Mouse (Mus musculus): ENCODE measurements around the gene Ddx17. TPM values are rescaled to one million over a fixed set of nuclear protein-coding genes. Genes with fewer than 3 reads are reported as not detected.

The Ddx17 gene
- polyA plus RNA-seq, 1 experiment from 2014 or later: 92.4 TPM

DNA sequence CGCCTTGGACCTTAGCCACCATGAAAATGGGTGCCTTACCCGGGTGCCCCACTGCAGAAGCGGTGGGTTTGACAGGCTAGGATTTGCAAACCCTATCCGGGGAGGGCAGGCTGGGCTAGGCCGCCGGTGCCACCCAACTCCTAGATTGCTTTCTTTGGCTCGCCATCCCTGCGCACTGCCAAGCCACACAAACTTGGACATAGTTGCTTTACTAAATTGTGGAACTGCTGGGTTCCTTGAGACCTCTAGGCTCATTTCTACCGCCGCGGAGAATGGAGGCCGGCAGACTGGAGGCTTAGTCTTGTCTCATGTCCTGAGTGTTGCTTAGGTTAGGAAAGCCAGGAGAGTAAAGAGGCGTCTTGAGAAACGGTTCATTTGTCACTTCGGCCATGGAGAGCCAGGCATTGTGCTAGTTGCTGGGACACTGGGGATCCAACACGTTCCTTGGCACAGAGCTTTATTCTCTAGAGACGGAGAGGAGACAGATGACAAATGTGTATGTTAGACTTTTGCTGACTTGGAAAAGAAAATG is 814 bp upstream of the Ddx17 start:
- Histone ChIP-seq H3K36me3 (replicated peaks; ENCODE audit: control insufficient read depth, insufficient read depth) (peaks cover 22% of the 10 kb centered on the region), H3K4me2 (replicated peaks) (peak overlapping the region; percentile 55), H3K9ac (peak overlapping the region; percentile 65), H3K27me3 (ENCODE audit: control insufficient read depth, insufficient read depth, low read length) (no peaks in the 10 kb centered on the region), H3K27ac (peak overlapping the region; percentile 99), H3K4me1 (replicated peaks; ENCODE audit: control insufficient read depth, insufficient read depth, low read length) (peaks cover 23% of the 10 kb centered on the region), H3K9me3 (ENCODE audit: control insufficient read depth, low read length) (no peaks in the 10 kb centered on the region), H3K4me3 (replicated peaks; ENCODE audit: low read length) (peak overlapping the region; percentile 59)
- DNase-seq (ENCODE audit: low spot score) (no peak), ATAC-seq (ENCODE audit: low FRiP score) (no peak)
- 74% methylated on average over 17 of the region's 17 CpGs for WGBS

DNA sequence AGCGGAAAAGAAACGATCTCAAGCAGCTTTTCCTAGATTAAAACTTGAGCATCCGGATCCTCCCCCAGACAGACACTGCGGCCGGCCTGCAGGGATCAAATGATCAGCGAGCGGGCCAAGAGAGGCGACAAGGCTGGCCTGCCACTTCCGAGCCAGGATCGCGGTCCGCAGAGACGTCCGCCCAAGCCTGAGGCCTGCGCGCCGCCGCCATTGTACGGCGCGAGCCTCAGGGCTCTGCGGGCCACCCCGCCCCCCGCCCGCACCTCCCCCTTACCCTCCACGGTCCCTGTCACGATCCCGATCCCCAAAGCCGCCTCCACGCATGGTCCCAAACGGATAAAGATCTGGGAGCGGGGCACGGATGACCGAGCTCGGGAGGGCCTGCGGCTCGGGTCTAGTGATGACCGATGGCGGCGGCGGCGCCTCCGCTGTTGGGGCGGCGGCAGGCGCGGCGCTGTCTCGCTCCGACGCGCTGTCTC is 581 bp downstream of the Ddx17 start:
- WGBS: under 1% methylated on average over 43 of the region's 52 CpGs
- H3K4me2 ChIP-seq (replicated peaks): peak overlapping the region; percentile 92
- DNase-seq (ENCODE audit: low spot score): peak; percentile 63
- ATAC-seq (ENCODE audit: low FRiP score): peak; percentile 54
- H3K36me3 ChIP-seq (replicated peaks; ENCODE audit: control insufficient read depth, insufficient read depth): peaks cover 34% of the 10 kb centered on the region
- H3K4me3 ChIP-seq (replicated peaks; ENCODE audit: low read length): peak overlapping the region; percentile 59
- peak overlapping the region; percentile 92 for H3K9ac ChIP-seq
- H3K4me1 ChIP-seq (replicated peaks; ENCODE audit: control insufficient read depth, insufficient read depth, low read length): peaks cover 23% of the 10 kb centered on the region
- H3K27me3 ChIP-seq (ENCODE audit: control insufficient read depth, insufficient read depth, low read length): no peaks in the 10 kb centered on the region
- peak overlapping the region; percentile 98 for H3K27ac ChIP-seq
- no peaks in the 10 kb centered on the region for H3K9me3 ChIP-seq (ENCODE audit: control insufficient read depth, low read length)

DNA sequence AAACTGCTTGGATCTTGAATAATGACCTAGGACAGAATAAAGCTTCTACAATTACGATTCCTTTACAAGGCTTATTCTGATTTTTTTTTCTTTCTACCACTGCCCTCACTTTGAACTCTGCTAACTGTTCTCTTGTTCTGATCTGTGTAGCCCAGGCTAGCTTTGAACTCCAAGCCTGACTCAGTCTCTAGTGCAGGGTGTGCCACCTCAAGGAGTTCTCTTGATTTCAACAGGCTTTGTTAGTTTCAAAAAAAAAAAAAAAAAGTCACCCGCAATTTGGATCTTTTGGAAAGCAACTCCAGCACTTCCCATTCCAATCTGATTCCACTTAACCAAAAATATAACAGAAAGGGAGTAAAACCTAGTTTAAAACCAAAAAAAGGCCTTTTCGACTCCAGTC is 1.0 kb downstream of the Ddx17 start:
- WGBS: 4% methylated on average over 3 of the region's 3 CpGs
- H3K9me3 ChIP-seq (ENCODE audit: control insufficient read depth, low read length): no peaks in the 10 kb centered on the region
- ATAC-seq (ENCODE audit: low FRiP score) (no peak), DNase-seq (ENCODE audit: low spot score) (no peak)
- H3K4me1 ChIP-seq (replicated peaks; ENCODE audit: control insufficient read depth, insufficient read depth, low read length): peaks cover 23% of the 10 kb centered on the region
- peak overlapping the region; percentile 92 for H3K4me2 ChIP-seq (replicated peaks)
- peak overlapping the region; percentile 98 for H3K27ac ChIP-seq
- H3K4me3 ChIP-seq (replicated peaks; ENCODE audit: low read length): peak overlapping the region; percentile 59
- peak overlapping the region; percentile 92 for H3K9ac ChIP-seq
- H3K27me3 ChIP-seq (ENCODE audit: control insufficient read depth, insufficient read depth, low read length): no peaks in the 10 kb centered on the region
- peaks cover 39% of the 10 kb centered on the region for H3K36me3 ChIP-seq (replicated peaks; ENCODE audit: control insufficient read depth, insufficient read depth)

GRCm38 (mm10) chr15:79543968-79544367 is 2.6 kb downstream of the Ddx17 start:
- H3K4me1 ChIP-seq (replicated peaks; ENCODE audit: control insufficient read depth, insufficient read depth, low read length): peaks cover 23% of the 10 kb centered on the region
- 96% methylated on average over 3 of the region's 3 CpGs for WGBS
- no peak for ATAC-seq (ENCODE audit: low FRiP score)

DNA sequence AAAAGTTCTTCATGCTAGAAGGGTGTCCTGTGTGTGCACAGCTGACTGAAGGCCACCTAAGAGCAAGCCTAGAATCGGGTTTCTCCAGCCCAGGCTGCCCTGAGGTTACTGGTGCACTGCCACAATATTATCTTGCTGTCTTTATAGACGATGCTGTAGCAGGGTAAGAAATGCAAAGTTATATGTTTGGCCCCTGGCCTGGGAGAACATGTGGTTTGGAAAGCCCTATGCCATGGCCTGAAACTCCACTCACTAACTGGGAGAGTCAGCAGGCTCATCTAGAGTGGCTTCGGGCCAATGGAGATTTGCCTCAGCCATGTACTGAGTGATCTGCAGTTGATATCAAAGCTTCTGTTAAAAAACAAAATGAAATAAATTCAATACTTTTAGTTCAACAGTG is 12.7 kb downstream of the Ddx17 start:
- H3K9me3 ChIP-seq (ENCODE audit: control insufficient read depth, low read length): no peaks in the 10 kb centered on the region
- peaks cover 100% of the 10 kb centered on the region for H3K36me3 ChIP-seq (replicated peaks; ENCODE audit: control insufficient read depth, insufficient read depth)
- ATAC-seq (ENCODE audit: low FRiP score) (no peak), DNase-seq (ENCODE audit: low spot score) (no peak)
- H3K27ac ChIP-seq: no peak overlapping the region
- no peaks in the 10 kb centered on the region for H3K27me3 ChIP-seq (ENCODE audit: control insufficient read depth, insufficient read depth, low read length)
- H3K4me1 ChIP-seq (replicated peaks; ENCODE audit: control insufficient read depth, insufficient read depth, low read length): no peaks in the 10 kb centered on the region
- 96% methylated on average over 3 of the region's 3 CpGs for WGBS
- H3K9ac ChIP-seq: no peak overlapping the region
- H3K4me2 ChIP-seq (replicated peaks): no peak overlapping the region
- no peak overlapping the region for H3K4me3 ChIP-seq (replicated peaks; ENCODE audit: low read length)

More at GRCm38 (mm10) chr15:79543968-79544367, 2.6 kb downstream of the Ddx17 start:
- peak overlapping the region; percentile 92 for H3K4me2 ChIP-seq (replicated peaks)
- peak overlapping the region; percentile 92; the same call in 1 of the 2 replicates for H3K9ac ChIP-seq
- peaks cover 54% of the 10 kb centered on the region for H3K36me3 ChIP-seq (replicated peaks; ENCODE audit: control insufficient read depth, insufficient read depth)
- H3K27ac ChIP-seq: no peak overlapping the region
- DNase-seq (ENCODE audit: low spot score): no peak
- H3K9me3 ChIP-seq (ENCODE audit: control insufficient read depth, low read length): no peaks in the 10 kb centered on the region
- no peaks in the 10 kb centered on the region for H3K27me3 ChIP-seq (ENCODE audit: control insufficient read depth, insufficient read depth, low read length)
- H3K4me3 ChIP-seq (replicated peaks; ENCODE audit: low read length): peak overlapping the region; percentile 59

DNA sequence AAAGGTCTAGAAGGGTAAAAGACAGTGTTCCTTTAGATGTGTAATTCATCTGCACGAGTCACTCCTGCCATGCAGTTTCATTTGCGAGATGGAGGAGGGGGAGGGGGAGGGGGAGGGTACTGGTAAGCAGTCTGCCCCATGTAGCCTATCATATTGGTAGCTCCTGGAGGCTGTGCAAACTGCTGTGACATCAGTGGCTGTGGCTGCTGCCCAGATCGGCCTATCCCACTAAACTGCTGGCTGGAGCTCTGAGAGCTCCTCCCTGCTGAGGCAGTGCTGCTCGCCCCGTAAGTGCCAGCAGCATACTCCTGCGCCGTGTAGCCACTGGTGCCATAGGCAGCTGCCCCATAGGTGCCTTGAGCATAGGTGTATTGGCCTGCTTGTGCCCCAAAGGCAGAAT is 16.6 kb downstream of the Ddx17 start:
- H3K27me3 ChIP-seq (ENCODE audit: control insufficient read depth, insufficient read depth, low read length): no peaks in the 10 kb centered on the region
- peaks cover 94% of the 10 kb centered on the region for H3K36me3 ChIP-seq (replicated peaks; ENCODE audit: control insufficient read depth, insufficient read depth)
- WGBS: 76% methylated on average over 7 of the region's 7 CpGs
- no peaks in the 10 kb centered on the region for H3K9me3 ChIP-seq (ENCODE audit: control insufficient read depth, low read length)
- no peak overlapping the region for H3K4me3 ChIP-seq (replicated peaks; ENCODE audit: low read length)
- ATAC-seq (ENCODE audit: low FRiP score): no peak
- H3K4me2 ChIP-seq (replicated peaks): no peak overlapping the region
- no peak overlapping the region for H3K9ac ChIP-seq
- H3K27ac ChIP-seq: no peak overlapping the region
- no peak for DNase-seq (ENCODE audit: low spot score)
- no peaks in the 10 kb centered on the region for H3K4me1 ChIP-seq (replicated peaks; ENCODE audit: control insufficient read depth, insufficient read depth, low read length)

DNA sequence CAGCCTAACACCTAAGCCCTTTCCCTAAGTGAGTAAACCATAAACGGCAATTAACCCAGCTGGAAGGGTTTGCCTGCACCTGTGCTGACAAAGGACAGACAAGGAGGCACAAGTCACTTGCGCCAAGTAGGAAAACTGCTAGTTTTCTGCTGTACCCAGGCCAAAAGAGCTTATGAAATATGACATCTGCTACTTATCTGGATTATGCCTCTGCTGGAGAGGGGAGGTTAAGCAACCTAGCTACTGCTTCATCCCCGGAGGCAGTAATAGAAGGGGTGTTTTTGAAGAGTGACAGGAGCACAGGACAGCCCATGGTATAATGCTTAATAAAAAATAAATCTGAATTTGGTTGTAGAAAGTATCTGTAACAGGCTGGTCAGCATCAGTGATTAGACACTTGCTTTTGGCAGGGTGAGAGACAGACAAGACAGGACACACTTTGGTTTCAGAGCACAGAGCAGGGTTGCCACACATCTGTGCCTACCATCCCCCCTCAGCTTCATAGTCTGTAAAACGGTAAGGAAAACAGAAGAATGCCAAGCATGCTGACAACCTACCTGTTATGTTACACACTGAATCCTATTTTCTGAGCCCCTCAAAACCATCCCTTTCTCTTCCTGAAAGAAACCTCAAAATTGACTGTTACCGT is 18.4 kb downstream of the Ddx17 start:
- Histone ChIP-seq H3K4me1 (replicated peaks; ENCODE audit: control insufficient read depth, insufficient read depth, low read length) (no peaks in the 10 kb centered on the region), H3K9me3 (ENCODE audit: control insufficient read depth, low read length) (no peaks in the 10 kb centered on the region), H3K27ac (no peak overlapping the region), H3K27me3 (ENCODE audit: control insufficient read depth, insufficient read depth, low read length) (no peaks in the 10 kb centered on the region), H3K9ac (no peak overlapping the region), H3K36me3 (replicated peaks; ENCODE audit: control insufficient read depth, insufficient read depth) (peaks cover 76% of the 10 kb centered on the region), H3K4me2 (replicated peaks) (no peak overlapping the region), H3K4me3 (replicated peaks; ENCODE audit: low read length) (no peak overlapping the region)
- no peak for DNase-seq (ENCODE audit: low spot score)
- ATAC-seq (ENCODE audit: low FRiP score): no peak
- WGBS: 79% methylated on average over 5 of the region's 5 CpGs

- Histone ChIP-seq H3K4me1 (replicated peaks; ENCODE audit: control insufficient read depth, insufficient read depth, low read length) (no peaks in the 10 kb centered on the region), H3K9me3 (ENCODE audit: control insufficient read depth, low read length) (no peaks in the 10 kb centered on the region), H3K9ac (no peak overlapping the region), H3K36me3 (replicated peaks; ENCODE audit: control insufficient read depth, insufficient read depth) (peaks cover 67% of the 10 kb centered on the region), H3K27ac (no peak overlapping the region), H3K4me3 (replicated peaks; ENCODE audit: low read length) (no peak overlapping the region), H3K4me2 (replicated peaks) (no peak overlapping the region), H3K27me3 (ENCODE audit: control insufficient read depth, insufficient read depth, low read length) (no peaks in the 10 kb centered on the region)
- no peak for ATAC-seq (ENCODE audit: low FRiP score)
- DNase-seq (ENCODE audit: low spot score): no peak
- WGBS: 88% methylated on average over 4 of the region's 4 CpGs
These were observed 19.3 kb downstream of the Ddx17 start for GRCm38 (mm10) chr15:79527192-79527591.

DNA sequence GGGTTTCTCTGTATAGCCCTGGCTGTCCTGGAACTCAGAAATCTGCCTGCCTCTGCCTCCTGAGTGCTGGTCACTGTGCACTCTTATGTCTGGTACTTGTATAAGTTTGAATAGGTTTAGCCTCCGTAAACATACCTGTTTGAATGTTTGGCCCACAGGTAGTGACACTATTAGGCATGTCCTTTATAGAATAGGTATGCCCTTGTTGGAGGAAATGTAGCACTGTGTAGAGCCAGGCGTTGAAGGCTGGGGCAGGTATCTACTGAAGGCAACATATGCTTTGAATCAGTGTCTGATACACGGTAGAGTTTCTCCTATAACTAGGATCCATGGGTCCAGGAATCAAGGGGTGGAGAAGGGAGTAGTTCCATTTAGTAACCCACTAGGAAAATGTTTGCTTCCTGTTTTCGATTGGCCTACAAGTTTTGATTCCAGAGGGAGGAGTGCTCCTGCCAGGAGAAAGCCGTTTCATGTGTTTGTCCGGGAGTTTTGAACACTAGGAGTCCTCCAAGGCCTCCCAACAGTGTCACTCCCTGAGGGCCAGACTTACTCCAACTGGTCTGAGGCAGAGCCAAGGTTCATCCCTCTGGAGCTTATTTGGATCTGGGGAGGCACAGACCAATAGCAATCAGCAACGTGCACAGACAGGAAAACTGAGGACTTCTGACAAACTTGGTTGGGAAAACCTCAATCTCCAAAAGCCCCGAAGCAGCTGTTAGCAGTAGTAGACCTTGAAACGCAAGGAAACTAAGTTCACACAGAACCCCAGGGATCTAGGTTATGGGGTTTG is 20.4 kb downstream of the Ddx17 start:
- Histone ChIP-seq H3K27me3 (ENCODE audit: control insufficient read depth, insufficient read depth, low read length) (no peaks in the 10 kb centered on the region), H3K9me3 (ENCODE audit: control insufficient read depth, low read length) (no peaks in the 10 kb centered on the region), H3K9ac (no peak overlapping the region), H3K27ac (no peak overlapping the region), H3K4me3 (replicated peaks; ENCODE audit: low read length) (no peak overlapping the region), H3K4me1 (replicated peaks; ENCODE audit: control insufficient read depth, insufficient read depth, low read length) (no peaks in the 10 kb centered on the region), H3K4me2 (replicated peaks) (no peak overlapping the region), H3K36me3 (replicated peaks; ENCODE audit: control insufficient read depth, insufficient read depth) (peaks cover 56% of the 10 kb centered on the region)
- ATAC-seq (ENCODE audit: low FRiP score) (peak; percentile 22; the same call in 1 of the 2 replicates), DNase-seq (ENCODE audit: low spot score) (peak; percentile 40)
- WGBS: 64% methylated on average over 9 of the region's 9 CpGs

Measured in hindbrain, embryonic 14.5 days (tissue).